Mouse (Mus musculus): ENCODE results near the gene Ercc6. TPM values are rescaled to one million over a fixed set of nuclear protein-coding genes. Genes with fewer than 3 reads are reported as not detected.

The Ercc6 gene
- polyA plus RNA-seq, 1 experiment from 2014 or later, result 24.3 TPM

DNA sequence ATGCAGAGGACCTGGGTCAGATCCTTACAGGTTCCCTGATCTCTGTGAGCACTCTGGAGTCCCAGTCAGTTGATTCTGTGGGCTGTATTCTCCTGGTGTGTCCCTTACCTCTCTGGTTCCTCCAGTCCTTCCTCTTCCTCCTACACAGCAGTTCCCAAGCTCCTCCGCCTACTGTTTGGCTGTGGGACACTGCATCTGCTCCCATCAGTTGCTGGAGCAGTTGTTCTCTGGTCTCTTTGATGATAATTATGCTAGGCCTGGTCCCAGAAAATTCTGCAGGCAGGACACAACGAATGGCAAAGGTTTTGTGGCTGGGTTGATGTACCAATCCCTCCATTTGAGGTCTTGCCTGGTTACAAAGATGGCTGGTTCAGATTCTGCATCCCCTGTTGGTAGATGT lies 12.0 kb upstream of the Ercc6 start:
- no peaks in the 10 kb centered on the region for H3K36me3 ChIP-seq
- 69% methylated on average over 2 of the region's 2 CpGs for WGBS
- ATAC-seq (ENCODE audit: insufficient number of reproducible peaks, insufficient read depth, low FRiP score, low TSS enrichment, low read depth), result no peak
- H3K27me3 ChIP-seq, result no peaks in the 10 kb centered on the region
- H3K4me1 ChIP-seq, result no peaks in the 10 kb centered on the region; the same call in 1 of the 2 replicates
- H3K4me3 ChIP-seq, result no peak overlapping the region
- no peak overlapping the region for H3K4me2 ChIP-seq
- H3K27ac ChIP-seq, result no peak overlapping the region
- no peak overlapping the region for H3K9ac ChIP-seq
- no peaks in the 10 kb centered on the region for H3K9me3 ChIP-seq

DNA sequence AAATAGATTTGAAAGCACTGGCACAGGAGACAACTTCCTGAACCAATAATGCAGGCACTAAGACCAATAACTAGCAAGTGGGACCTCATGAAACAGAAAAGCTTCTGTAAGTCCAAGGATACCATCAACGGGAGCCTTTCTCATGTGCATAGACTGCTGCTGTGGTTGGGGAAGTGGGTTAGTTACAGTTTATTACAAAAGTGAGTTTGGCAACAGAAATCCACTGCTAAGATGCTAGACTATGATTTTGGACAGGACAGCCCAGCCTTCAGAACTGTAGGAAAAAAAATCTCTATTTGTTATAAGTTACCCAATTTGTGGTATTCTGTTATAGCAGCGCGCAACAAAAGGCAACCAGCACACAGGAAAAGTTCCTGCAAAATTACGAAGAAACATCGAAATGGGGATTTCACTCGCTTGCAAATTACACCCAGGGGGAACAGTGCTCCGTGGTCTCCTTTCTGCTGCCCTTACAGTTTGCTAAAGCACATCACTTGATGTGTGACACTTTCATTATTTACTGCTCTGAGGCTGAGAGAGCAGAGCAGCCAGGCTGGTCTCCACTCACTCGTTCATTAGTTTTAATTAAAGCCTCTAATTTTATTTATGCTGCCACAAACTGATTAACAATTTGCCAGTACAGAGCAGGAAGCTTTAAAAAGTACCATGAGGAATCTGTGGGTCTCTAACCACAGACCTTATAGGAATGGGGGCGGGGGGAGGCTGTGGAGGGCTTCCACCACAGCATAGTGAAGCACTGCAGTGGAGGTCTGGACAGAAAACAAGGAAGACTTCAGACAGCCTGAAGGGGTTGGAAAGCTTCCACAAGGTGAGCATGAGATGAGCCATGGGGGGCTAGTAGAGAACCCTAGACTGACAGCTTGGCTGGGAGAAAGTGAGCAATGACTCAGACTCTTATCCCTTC lies 10.3 kb upstream of the Ercc6 start:
- no peak overlapping the region for H3K4me2 ChIP-seq
- no peaks in the 10 kb centered on the region for H3K9me3 ChIP-seq
- no peaks in the 10 kb centered on the region; the same call in 1 of the 2 replicates for H3K4me1 ChIP-seq
- no peak overlapping the region for H3K27ac ChIP-seq
- H3K4me3 ChIP-seq, result no peak overlapping the region
- H3K9ac ChIP-seq, result no peak overlapping the region
- H3K36me3 ChIP-seq, result no peaks in the 10 kb centered on the region
- WGBS, result 67% methylated on average over 9 of the region's 9 CpGs
- no peaks in the 10 kb centered on the region for H3K27me3 ChIP-seq
- ATAC-seq (ENCODE audit: insufficient number of reproducible peaks, insufficient read depth, low FRiP score, low TSS enrichment, low read depth), result no peak

DNA sequence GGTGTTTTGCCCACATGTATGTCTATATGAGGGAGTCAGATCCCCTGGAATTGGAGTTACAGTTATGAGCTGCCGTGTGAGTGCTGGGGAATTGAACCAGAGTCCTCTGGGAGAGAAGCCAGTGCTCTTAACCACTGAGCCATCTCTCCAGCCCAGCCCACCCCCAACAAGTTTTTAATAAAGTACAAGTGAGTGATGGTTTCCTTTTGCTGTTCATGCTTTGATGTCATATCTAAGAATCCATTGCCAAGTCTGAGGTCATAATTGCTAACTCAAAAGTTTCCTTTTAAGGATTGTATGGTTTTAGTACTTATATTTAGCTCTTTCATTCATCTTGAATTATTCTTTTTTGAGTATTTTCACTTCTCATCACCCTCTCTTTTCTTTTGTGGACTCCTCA lies 9.4 kb upstream of the Ercc6 start:
- H3K27ac ChIP-seq, result no peak overlapping the region
- H3K4me3 ChIP-seq, result no peak overlapping the region
- no peaks in the 10 kb centered on the region for H3K36me3 ChIP-seq
- no peaks in the 10 kb centered on the region for H3K9me3 ChIP-seq
- H3K27me3 ChIP-seq, result no peaks in the 10 kb centered on the region
- H3K9ac ChIP-seq, result no peak overlapping the region
- no peaks in the 10 kb centered on the region; the same call in 1 of the 2 replicates for H3K4me1 ChIP-seq
- ATAC-seq (ENCODE audit: insufficient number of reproducible peaks, insufficient read depth, low FRiP score, low TSS enrichment, low read depth), result no peak
- 74% methylated on average over 1 of the region's 1 CpGs for WGBS
- no peak overlapping the region for H3K4me2 ChIP-seq

DNA sequence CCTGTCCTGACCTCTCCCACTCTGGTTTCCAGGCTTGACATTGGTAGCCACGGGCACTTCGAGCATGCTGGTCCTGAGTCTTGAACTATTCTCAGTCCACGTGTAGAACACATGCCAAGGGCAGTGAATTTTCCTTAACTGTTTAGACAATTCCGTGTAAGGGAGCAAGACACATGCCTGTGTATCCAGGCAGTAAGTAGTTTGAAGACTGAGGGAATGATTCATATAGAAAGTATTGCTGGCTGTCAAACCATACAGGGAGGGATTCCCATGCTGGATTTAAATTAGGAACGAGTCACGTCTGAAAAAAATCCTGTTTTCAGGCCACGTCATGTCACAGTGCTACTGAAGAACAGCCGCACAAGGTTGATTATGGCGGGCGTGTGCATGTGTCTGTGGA lies 7.0 kb upstream of the Ercc6 start:
- Histone ChIP-seq H3K9ac (no peak overlapping the region), H3K4me1 (no peaks in the 10 kb centered on the region; the same call in 1 of the 2 replicates), H3K27ac (no peak overlapping the region), H3K9me3 (no peaks in the 10 kb centered on the region), H3K36me3 (no peaks in the 10 kb centered on the region), H3K27me3 (no peaks in the 10 kb centered on the region), H3K4me3 (no peak overlapping the region), H3K4me2 (no peak overlapping the region)
- ATAC-seq (ENCODE audit: insufficient number of reproducible peaks, insufficient read depth, low FRiP score, low TSS enrichment, low read depth), result no peak
- 80% methylated on average over 10 of the region's 10 CpGs for WGBS

DNA sequence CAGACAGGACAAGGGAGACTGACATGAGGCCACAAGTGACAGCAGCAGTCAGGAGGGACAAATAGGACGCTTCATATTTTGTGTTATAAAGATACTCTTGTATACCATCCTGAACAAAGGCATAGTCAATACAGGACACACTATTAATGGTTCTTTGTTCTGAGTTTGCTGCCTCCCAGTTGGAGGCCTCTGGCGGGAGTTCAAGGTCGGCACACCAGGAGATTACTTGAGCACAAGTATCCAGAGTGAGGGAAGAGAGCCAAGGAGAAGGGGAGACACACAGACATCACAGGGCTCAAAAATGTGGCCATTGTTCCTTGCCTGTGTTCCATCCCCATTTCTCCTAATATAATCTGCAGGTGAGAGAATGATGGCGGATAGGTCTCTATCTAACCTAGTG lies 6.1 kb upstream of the Ercc6 start:
- H3K27me3 ChIP-seq, result no peaks in the 10 kb centered on the region
- H3K4me1 ChIP-seq, result no peaks in the 10 kb centered on the region; the same call in 1 of the 2 replicates
- H3K27ac ChIP-seq, result no peak overlapping the region
- no peaks in the 10 kb centered on the region for H3K36me3 ChIP-seq
- H3K9me3 ChIP-seq, result no peaks in the 10 kb centered on the region
- no peak overlapping the region for H3K4me2 ChIP-seq
- WGBS, result 82% methylated on average over 4 of the region's 4 CpGs
- no peak overlapping the region for H3K4me3 ChIP-seq
- ATAC-seq (ENCODE audit: insufficient number of reproducible peaks, insufficient read depth, low FRiP score, low TSS enrichment, low read depth), result no peak
- no peak overlapping the region for H3K9ac ChIP-seq

DNA sequence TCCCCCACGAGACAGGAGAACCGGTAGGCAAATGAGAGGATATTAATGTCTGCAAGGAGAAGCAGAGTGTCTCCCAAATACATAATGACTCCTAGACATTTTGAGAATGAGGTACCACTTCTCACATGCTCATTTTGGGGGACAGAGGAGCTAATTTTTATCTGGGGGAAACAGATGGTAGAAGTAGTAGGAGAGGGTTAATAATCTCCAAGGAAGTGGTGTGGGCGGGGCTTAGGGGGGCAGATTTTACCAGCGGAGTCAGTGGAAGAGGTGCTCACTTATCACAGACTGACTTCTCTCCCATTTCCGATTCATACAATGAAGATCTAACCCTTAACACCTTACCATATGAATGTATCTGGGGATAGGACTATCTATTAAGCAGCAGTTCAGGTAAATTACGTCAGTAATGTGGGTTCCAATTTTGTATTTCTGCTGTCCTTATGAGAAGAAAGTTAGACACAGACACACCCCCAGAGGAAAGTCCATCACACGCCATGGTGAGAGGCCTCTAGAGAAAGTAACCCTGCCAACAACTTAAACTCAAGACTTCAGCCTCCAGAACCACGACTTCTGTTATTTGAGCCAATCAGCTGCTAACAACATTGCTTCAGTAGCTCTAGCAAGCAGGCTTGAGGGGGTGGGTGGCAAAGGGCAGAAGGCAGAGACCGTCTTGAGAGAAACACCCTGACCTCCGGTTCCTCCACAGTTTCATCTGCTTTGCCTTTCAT lies 5.1 kb upstream of the Ercc6 start:
- Histone ChIP-seq H3K4me1 (peaks cover 3% of the 10 kb centered on the region), H3K27ac (no peak overlapping the region), H3K9me3 (no peaks in the 10 kb centered on the region), H3K36me3 (no peaks in the 10 kb centered on the region), H3K9ac (no peak overlapping the region), H3K4me2 (no peak overlapping the region), H3K27me3 (no peaks in the 10 kb centered on the region), H3K4me3 (no peak overlapping the region)
- no peak for ATAC-seq (ENCODE audit: insufficient number of reproducible peaks, insufficient read depth, low FRiP score, low TSS enrichment, low read depth)
- WGBS, result 59% methylated on average over 10 of the region's 10 CpGs

DNA sequence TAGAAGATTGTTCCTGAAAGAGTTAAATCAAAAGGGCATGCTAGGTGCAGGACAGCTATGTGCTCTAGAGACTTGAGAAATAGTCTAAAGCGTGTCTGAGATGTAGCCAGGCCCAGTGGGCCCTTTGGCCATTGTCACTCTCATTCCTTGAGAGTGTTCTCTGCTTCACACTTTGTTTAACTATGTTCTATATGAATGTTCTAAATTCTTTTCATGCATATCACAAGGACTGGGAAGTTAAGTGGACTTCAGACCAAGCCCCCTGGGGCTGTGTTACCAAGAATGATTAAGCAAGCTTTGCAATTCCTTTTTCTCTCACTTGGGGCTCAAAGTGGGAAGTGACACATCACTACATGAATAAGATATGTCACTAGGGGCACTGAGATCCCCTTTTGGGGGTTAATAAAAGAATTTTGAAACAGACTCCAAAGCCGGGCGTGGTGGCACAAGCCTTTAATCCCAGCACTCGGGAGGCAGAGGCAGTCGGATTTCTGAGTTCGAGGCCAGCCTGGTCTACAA lies 3.8 kb upstream of the Ercc6 start:
- Histone ChIP-seq H3K4me1 (peaks cover 9% of the 10 kb centered on the region), H3K9ac (no peak overlapping the region), H3K36me3 (no peaks in the 10 kb centered on the region), H3K27me3 (no peaks in the 10 kb centered on the region), H3K9me3 (no peaks in the 10 kb centered on the region), H3K27ac (no peak overlapping the region), H3K4me3 (no peak overlapping the region), H3K4me2 (no peak overlapping the region)
- no peak for ATAC-seq (ENCODE audit: insufficient number of reproducible peaks, insufficient read depth, low FRiP score, low TSS enrichment, low read depth)
- WGBS, result 79% methylated on average over 6 of the region's 6 CpGs

DNA sequence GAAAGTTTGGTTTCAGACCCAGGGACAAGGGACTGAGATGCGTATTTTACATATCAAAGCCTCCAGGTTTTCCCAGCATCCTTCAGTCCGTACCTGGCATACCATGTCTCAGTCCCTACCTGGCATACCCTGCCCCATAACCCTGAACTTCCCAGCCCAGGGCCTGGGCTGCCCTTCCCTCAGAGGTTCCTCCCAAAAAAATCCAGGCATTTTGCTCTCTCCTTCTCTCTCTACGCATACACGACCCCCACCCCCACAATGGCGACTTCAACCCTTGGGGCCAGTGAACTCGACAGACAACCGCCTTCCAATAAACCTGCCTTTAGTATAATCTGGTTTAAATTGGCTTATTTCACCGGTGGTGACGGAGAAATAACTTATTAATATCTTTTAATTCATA lies 409 bp upstream of the Ercc6 start:
- Histone ChIP-seq H3K27ac (no peak overlapping the region), H3K36me3 (peaks cover 12% of the 10 kb centered on the region), H3K27me3 (no peaks in the 10 kb centered on the region), H3K4me3 (peak overlapping the region; percentile 66), H3K4me2 (peak overlapping the region; percentile 71), H3K9ac (peak overlapping the region; percentile 82), H3K4me1 (peaks cover 14% of the 10 kb centered on the region), H3K9me3 (no peaks in the 10 kb centered on the region)
- ATAC-seq (ENCODE audit: insufficient number of reproducible peaks, insufficient read depth, low FRiP score, low TSS enrichment, low read depth), result 0 out of 2 replicates have a peak, but pooled peaks have one; percentile 29
- 35% methylated on average over 9 of the region's 9 CpGs for WGBS

DNA sequence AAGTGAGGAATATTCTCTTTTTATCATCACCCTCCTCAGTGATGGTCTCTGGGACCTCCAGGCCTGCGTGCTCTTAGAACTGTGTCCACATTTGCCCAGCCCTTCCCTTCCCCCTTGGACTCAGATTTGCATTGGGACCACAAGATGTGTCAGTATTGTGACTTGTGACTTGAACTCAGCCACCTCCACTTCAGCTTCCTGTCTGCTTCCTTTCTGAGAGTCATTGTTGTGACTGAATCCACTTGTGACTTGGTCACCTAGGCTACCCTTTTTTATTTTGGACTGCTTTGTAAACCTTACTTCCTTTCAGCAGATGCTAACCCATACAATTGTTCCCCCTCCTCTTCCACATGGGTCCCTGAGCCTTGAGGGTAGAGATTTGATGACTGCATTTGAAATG lies 2.8 kb downstream of the Ercc6 start:
- peaks cover 14% of the 10 kb centered on the region for H3K4me1 ChIP-seq
- no peak overlapping the region for H3K4me2 ChIP-seq
- 92% methylated on average over 1 of the region's 1 CpGs for WGBS
- no peak for ATAC-seq (ENCODE audit: insufficient number of reproducible peaks, insufficient read depth, low FRiP score, low TSS enrichment, low read depth)
- no peak overlapping the region for H3K4me3 ChIP-seq
- peaks cover 42% of the 10 kb centered on the region for H3K36me3 ChIP-seq
- H3K27me3 ChIP-seq, result no peaks in the 10 kb centered on the region
- H3K9me3 ChIP-seq, result no peaks in the 10 kb centered on the region
- no peak overlapping the region for H3K27ac ChIP-seq
- H3K9ac ChIP-seq, result no peak overlapping the region; the same call in 1 of the 2 replicates

DNA sequence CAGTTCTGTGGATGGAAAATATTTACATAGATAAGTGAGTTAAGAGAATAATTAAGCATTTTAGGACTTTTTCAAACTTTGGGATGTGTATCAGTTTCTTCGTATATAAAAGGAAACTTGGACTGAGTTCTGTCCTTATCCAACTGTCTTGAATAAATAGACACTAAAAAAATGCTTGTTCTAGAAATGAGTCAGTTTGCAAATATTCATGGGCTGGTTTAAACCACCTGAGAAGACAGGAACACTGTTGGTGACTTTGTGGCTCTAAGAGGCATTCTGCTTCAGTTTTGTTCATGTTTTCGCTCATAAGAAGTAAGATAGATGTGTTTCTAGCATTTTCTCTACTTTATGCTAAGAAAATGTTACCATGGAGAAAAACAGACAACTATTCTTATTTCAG lies 5.2 kb downstream of the Ercc6 start:
- Histone ChIP-seq H3K9me3 (no peaks in the 10 kb centered on the region), H3K36me3 (peaks cover 55% of the 10 kb centered on the region), H3K4me3 (no peak overlapping the region), H3K9ac (no peak overlapping the region), H3K4me1 (peaks cover 22% of the 10 kb centered on the region), H3K27me3 (no peaks in the 10 kb centered on the region), H3K27ac (no peak overlapping the region), H3K4me2 (no peak overlapping the region)
- no peak for ATAC-seq (ENCODE audit: insufficient number of reproducible peaks, insufficient read depth, low FRiP score, low TSS enrichment, low read depth)
- WGBS, result 93% methylated on average over 2 of the region's 2 CpGs

DNA sequence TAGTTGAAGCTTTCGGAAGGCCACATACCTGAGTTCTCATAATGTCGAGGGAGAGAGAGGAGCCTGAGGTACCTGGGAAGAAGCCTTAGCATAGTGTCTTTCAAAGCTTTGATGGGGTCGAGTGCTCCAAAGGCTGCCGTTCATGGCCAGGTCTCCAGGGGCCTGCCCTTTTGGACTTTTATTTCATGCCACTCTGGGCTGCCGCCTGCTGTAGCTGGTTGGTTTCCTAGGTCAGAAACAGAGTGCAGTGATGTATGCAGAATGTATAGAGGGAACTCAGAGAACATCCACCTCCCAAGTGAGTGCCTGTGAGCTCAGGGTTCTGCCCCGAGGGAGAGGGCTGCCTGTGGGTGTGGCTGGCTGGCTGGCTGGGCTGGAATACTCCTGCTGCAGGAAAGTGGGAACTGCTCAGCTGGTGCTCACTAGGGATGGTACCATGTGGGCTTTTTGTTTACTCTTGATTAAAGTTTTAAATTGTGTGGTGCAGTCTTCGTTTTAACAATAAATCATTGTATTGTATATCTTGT lies 7.1 kb downstream of the Ercc6 start:
- no peaks in the 10 kb centered on the region for H3K9me3 ChIP-seq
- H3K9ac ChIP-seq, result no peak overlapping the region
- H3K4me1 ChIP-seq, result peaks cover 12% of the 10 kb centered on the region; the same call in 1 of the 2 replicates
- H3K4me3 ChIP-seq, result no peak overlapping the region
- no peaks in the 10 kb centered on the region for H3K27me3 ChIP-seq
- no peak for ATAC-seq (ENCODE audit: insufficient number of reproducible peaks, insufficient read depth, low FRiP score, low TSS enrichment, low read depth)
- 68% methylated on average over 7 of the region's 7 CpGs for WGBS
- no peak overlapping the region for H3K27ac ChIP-seq
- H3K4me2 ChIP-seq, result no peak overlapping the region
- H3K36me3 ChIP-seq, result peaks cover 55% of the 10 kb centered on the region

All from embryonic facial prominence, embryonic 13.5 days (tissue).